Mouse (Mus musculus): Measurements from ENCODE around the gene Ptpro.
A peak's percentile ranks its signal among the peaks of the same experiment; 100 is the strongest.

GRCm38 (mm10) chr6:137411901-137412378, 159.8 kb downstream of the Ptpro start:
- 0 out of 2 replicates have a peak, but pooled peaks have one; percentile 5 for TF ChIP-seq CTCF (IDR thresholded peaks at IDR 0.05; ENCODE audit: extremely low read depth, insufficient read depth, low read length)
- no peak for TF ChIP-seq POLR2A (IDR thresholded peaks at IDR 0.05; ENCODE audit: extremely low read depth, insufficient read depth, low read length)

Data from cortical plate, adult 2 months (tissue).